Mouse (Mus musculus) layer of hippocampus, postnatal 25 days (tissue): ENCODE results near the gene Gm2030. TPM values are rescaled to one million over a fixed set of nuclear protein-coding genes. Genes with fewer than 3 reads are reported as not detected.
"Not testable (repeated sequence)": the region's sequence is repeated elsewhere in the genome, so short reads cannot be mapped to it uniquely, and the experiment has no call there.

Experiments
- DNase-seq, 2 experiments: peaks; one replicate each; pipeline ENCODE4 v3.0.0; 2022; ENCODE audit warnings: mixed read lengths in 2 of 2, low spot score in 1 of 2; ENCODE audit errors: extremely low spot score in 1 of 2
- total RNA-seq, 2 experiments: library from RNA; stranded (reverse); gene quantifications; 2 replicates each; pipeline ENCODE4 v1.2.3; 2021

Gm2030 gene
- total RNA-seq = not detected

GRCm38 (mm10) chrX:26309944-26310343, at the start of gene Gm2030:
Gene Gm2030, minus strand, starts transcription at chrX:26310044.
- not testable (repeated sequence) for DNase-seq

Other genes starting within 250 kb of the Gm2030 start
- gene Gm2012, start 78.7 kb downstream of the Gm2030 start, total RNA-seq = not detected
- not detected for gene Slx, start 235.5 kb upstream of the Gm2030 start, total RNA-seq